Mouse (Mus musculus): ENCODE measurements around the gene She. TPM values are rescaled to one million over a fixed set of nuclear protein-coding genes. Genes with fewer than 3 reads are reported as not detected.
"Not testable (repeated sequence)": the region's sequence is repeated elsewhere in the genome, so short reads cannot be mapped to it uniquely, and the experiment has no call there.

Gene She
- polyA plus RNA-seq, 1 experiment from 2014 or later = 4.2 TPM

DNA sequence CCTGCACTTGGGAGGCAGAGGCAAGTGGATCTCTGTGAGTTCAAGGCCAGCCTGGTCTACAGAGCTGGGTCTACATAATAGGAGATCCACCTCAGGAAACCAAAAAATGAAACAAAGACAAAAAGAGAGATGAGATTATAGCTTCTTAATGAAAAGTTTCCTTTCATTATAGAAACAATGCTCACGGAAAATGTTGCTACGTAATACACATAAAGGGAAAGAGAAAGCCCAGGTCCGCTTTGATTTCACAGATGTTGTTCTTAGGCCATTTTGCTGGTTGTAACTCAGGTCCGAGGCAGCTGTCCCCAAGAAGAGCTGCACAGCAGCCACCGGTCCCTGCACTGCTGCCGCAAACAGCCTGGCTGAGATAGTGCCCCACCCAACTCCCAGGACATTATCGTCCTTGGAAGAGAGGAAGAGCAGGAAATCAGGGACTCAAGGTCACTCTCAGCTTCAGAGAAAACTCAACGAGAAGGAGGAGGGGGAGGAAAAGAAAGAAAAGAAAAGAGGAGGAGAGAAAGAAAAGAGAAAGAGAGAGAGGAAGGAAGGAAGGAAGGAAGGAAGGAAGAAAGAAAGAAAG is 31.1 kb downstream of the She start:
- H3K36me3 ChIP-seq (ENCODE audit: control insufficient read depth, insufficient read depth, low read length) = no peaks in the 10 kb centered on the region
- no peak for ATAC-seq (replicated peaks; ENCODE audit: low FRiP score, low TSS enrichment, low read depth)
- WGBS = 70% methylated on average over 8 of the region's 8 CpGs

GRCm38 (mm10) chr3:89863276-89863675 is 32.1 kb downstream of the She start:
- not testable (repeated sequence) for DNase-seq (ENCODE audit: low spot score)
- WGBS = 84% methylated on average over 3 of the region's 3 CpGs

More for the DNA sequence above, 31.1 kb downstream of the She start:
- H3K9ac ChIP-seq (ENCODE audit: low read length) = no peak overlapping the region
- H3K4me1 ChIP-seq (replicated peaks; ENCODE audit: control insufficient read depth, insufficient read depth, low read length) = peaks cover 14% of the 10 kb centered on the region; the same call in 1 of the 2 replicates
- DNase-seq (ENCODE audit: low spot score) = no peak
- no peak overlapping the region for H3K4me2 ChIP-seq (ENCODE audit: low read length)
- peaks cover 3% of the 10 kb centered on the region; the same call in 1 of the 2 replicates for H3K9me3 ChIP-seq (ENCODE audit: control insufficient read depth, low read length)
- no peak overlapping the region for H3K27ac ChIP-seq (ENCODE audit: low read depth)
- H3K4me3 ChIP-seq (ENCODE audit: low read depth, low read length) = no peak overlapping the region
- H3K27me3 ChIP-seq (replicated peaks; ENCODE audit: control insufficient read depth, insufficient read depth, low read length) = no peaks in the 10 kb centered on the region

GRCm38 (mm10) chr3:89863716-89864509 is 32.7 kb downstream of the She start:
- WGBS = 78% methylated on average over 9 of the region's 9 CpGs
- H3K27ac ChIP-seq (ENCODE audit: low read depth) = no peak overlapping the region
- DNase-seq (ENCODE audit: low spot score) = no peak

More at GRCm38 (mm10) chr3:89863276-89863675, 32.1 kb downstream of the She start:
- not testable (repeated sequence) for H3K4me2 ChIP-seq (ENCODE audit: low read length); H3K27ac ChIP-seq (ENCODE audit: low read depth); H3K36me3 ChIP-seq (ENCODE audit: control insufficient read depth, insufficient read depth, low read length); H3K9me3 ChIP-seq (ENCODE audit: control insufficient read depth, low read length); H3K27me3 ChIP-seq (replicated peaks; ENCODE audit: control insufficient read depth, insufficient read depth, low read length); H3K4me3 ChIP-seq (ENCODE audit: low read depth, low read length); H3K9ac ChIP-seq (ENCODE audit: low read length); ATAC-seq (replicated peaks; ENCODE audit: low FRiP score, low TSS enrichment, low read depth)
- H3K4me1 ChIP-seq (replicated peaks; ENCODE audit: control insufficient read depth, insufficient read depth, low read length) = peaks cover 15% of the 10 kb centered on the region

DNA sequence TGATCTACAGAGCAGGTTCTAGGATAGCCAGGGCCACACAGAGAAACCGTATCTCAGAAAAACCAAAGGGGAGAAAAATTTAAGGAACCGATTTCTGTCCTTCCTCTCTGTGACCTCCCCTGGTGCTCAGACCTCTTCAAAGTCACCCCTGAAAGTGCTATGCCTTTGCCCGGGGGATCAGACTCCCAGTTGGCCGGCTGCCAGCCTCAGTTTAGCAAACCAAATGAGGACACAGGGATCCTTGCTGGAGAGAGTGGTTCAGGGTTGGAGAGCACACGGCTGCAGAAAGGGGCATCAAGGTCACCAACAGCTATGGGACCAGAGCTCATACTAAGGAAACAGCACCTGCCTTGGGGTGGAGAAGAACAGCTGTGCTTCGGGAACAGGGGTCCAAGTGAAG is 33.9 kb downstream of the She start:
- Histone ChIP-seq H3K27ac (ENCODE audit: low read depth) (no peak overlapping the region), H3K4me2 (ENCODE audit: low read length) (no peak overlapping the region), H3K4me3 (ENCODE audit: low read depth, low read length) (no peak overlapping the region), H3K36me3 (ENCODE audit: control insufficient read depth, insufficient read depth, low read length) (no peaks in the 10 kb centered on the region), H3K9me3 (ENCODE audit: control insufficient read depth, low read length) (no peaks in the 10 kb centered on the region), H3K4me1 (replicated peaks; ENCODE audit: control insufficient read depth, insufficient read depth, low read length) (peaks cover 28% of the 10 kb centered on the region), H3K27me3 (replicated peaks; ENCODE audit: control insufficient read depth, insufficient read depth, low read length) (no peaks in the 10 kb centered on the region), H3K9ac (ENCODE audit: low read length) (no peak overlapping the region)
- no peak for DNase-seq (ENCODE audit: low spot score)
- ATAC-seq (replicated peaks; ENCODE audit: low FRiP score, low TSS enrichment, low read depth) = no peak
- WGBS = 69% methylated on average over 6 of the region's 6 CpGs

More at GRCm38 (mm10) chr3:89863716-89864509, 32.7 kb downstream of the She start:
- H3K4me1 ChIP-seq (replicated peaks; ENCODE audit: control insufficient read depth, insufficient read depth, low read length) = peaks cover 21% of the 10 kb centered on the region
- H3K9ac ChIP-seq (ENCODE audit: low read length) = no peak overlapping the region
- no peaks in the 10 kb centered on the region for H3K9me3 ChIP-seq (ENCODE audit: control insufficient read depth, low read length)
- H3K4me2 ChIP-seq (ENCODE audit: low read length) = no peak overlapping the region
- H3K27me3 ChIP-seq (replicated peaks; ENCODE audit: control insufficient read depth, insufficient read depth, low read length) = no peaks in the 10 kb centered on the region
- no peak for ATAC-seq (replicated peaks; ENCODE audit: low FRiP score, low TSS enrichment, low read depth)
- no peaks in the 10 kb centered on the region for H3K36me3 ChIP-seq (ENCODE audit: control insufficient read depth, insufficient read depth, low read length)
- no peak overlapping the region for H3K4me3 ChIP-seq (ENCODE audit: low read depth, low read length)

- WGBS = 67% methylated on average over 4 of the region's 4 CpGs
- no peak overlapping the region for H3K9ac ChIP-seq (ENCODE audit: low read length)
- H3K4me2 ChIP-seq (ENCODE audit: low read length) = no peak overlapping the region
- H3K36me3 ChIP-seq (ENCODE audit: control insufficient read depth, insufficient read depth, low read length) = no peaks in the 10 kb centered on the region
- H3K9me3 ChIP-seq (ENCODE audit: control insufficient read depth, low read length) = no peaks in the 10 kb centered on the region
- no peak for ATAC-seq (replicated peaks; ENCODE audit: low FRiP score, low TSS enrichment, low read depth)
- DNase-seq (ENCODE audit: low spot score) = no peak
- H3K27me3 ChIP-seq (replicated peaks; ENCODE audit: control insufficient read depth, insufficient read depth, low read length) = no peaks in the 10 kb centered on the region
- H3K4me3 ChIP-seq (ENCODE audit: low read depth, low read length) = no peak overlapping the region
- H3K27ac ChIP-seq (ENCODE audit: low read depth) = no peak overlapping the region
- peaks cover 35% of the 10 kb centered on the region for H3K4me1 ChIP-seq (replicated peaks; ENCODE audit: control insufficient read depth, insufficient read depth, low read length)
Observed at GRCm38 (mm10) chr3:89865764-89866163, 34.6 kb downstream of the She start.

GRCm38 (mm10) chr3:89867651-89868050 is 36.5 kb downstream of the She start:
- ATAC-seq (replicated peaks; ENCODE audit: low FRiP score, low TSS enrichment, low read depth) = no peak
- Histone ChIP-seq H3K27me3 (replicated peaks; ENCODE audit: control insufficient read depth, insufficient read depth, low read length) (no peaks in the 10 kb centered on the region), H3K27ac (ENCODE audit: low read depth) (0 out of 2 replicates have a peak overlapping the region, but pooled peaks have one; percentile 27), H3K4me3 (ENCODE audit: low read depth, low read length) (no peak overlapping the region), H3K4me1 (replicated peaks; ENCODE audit: control insufficient read depth, insufficient read depth, low read length) (peaks cover 41% of the 10 kb centered on the region), H3K4me2 (ENCODE audit: low read length) (no peak overlapping the region), H3K36me3 (ENCODE audit: control insufficient read depth, insufficient read depth, low read length) (no peaks in the 10 kb centered on the region), H3K9ac (ENCODE audit: low read length) (no peak overlapping the region), H3K9me3 (ENCODE audit: control insufficient read depth, low read length) (no peaks in the 10 kb centered on the region)
- DNase-seq (ENCODE audit: low spot score) = no peak
- 45% methylated on average over 3 of the region's 4 CpGs for WGBS

DNA sequence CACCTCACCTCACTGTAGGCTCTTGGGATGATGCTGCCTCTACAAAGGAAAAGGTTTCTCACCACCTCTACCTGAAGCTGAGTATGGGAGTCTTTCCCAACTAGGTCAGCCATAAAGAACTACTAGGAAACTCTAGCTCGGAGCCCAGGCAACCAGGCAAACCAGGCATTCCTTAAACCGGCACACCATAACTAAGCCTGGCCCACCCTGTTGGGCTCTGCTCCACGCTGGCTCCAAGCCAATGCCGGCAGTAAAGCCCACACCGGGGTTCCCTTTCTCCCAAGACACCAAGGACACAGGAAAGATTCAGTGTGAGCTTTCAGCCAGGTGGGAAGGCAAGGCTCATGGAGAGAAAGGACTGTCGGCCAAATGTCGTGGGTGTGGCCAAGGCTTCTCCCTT is 37.2 kb downstream of the She start:
- Histone ChIP-seq H3K4me3 (ENCODE audit: low read depth, low read length) (no peak overlapping the region), H3K36me3 (ENCODE audit: control insufficient read depth, insufficient read depth, low read length) (no peaks in the 10 kb centered on the region), H3K27ac (ENCODE audit: low read depth) (no peak overlapping the region; the same call in 1 of the 2 replicates), H3K4me2 (ENCODE audit: low read length) (0 out of 2 replicates have a peak overlapping the region, but pooled peaks have one; percentile 13), H3K4me1 (replicated peaks; ENCODE audit: control insufficient read depth, insufficient read depth, low read length) (peaks cover 41% of the 10 kb centered on the region), H3K9me3 (ENCODE audit: control insufficient read depth, low read length) (no peaks in the 10 kb centered on the region), H3K27me3 (replicated peaks; ENCODE audit: control insufficient read depth, insufficient read depth, low read length) (no peaks in the 10 kb centered on the region), H3K9ac (ENCODE audit: low read length) (no peak overlapping the region)
- DNase-seq (ENCODE audit: low spot score) (peak; percentile 70), ATAC-seq (replicated peaks; ENCODE audit: low FRiP score, low TSS enrichment, low read depth) (no peak)
- 11% methylated on average over 7 of the region's 7 CpGs for whole genome bisulfite sequencing

DNA sequence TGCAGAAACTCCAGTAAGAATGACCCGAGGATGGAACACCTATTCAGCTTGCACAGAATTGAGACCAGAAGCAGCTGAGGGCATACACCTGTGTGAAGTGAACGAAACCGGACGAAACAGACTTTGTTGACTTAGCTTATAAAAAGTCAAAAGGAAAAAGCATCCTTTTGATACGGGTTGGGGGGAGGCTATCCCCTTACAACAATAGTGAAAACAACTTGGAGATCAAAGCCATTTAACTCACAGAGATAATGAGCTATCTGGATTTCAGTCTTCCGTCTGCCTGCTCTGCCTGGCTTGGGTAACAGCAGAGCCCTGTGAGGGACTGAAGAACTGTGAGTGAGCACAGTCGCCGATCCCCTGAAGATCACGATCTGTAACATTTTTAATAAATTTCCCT is 37.8 kb downstream of the She start:
- ATAC-seq (replicated peaks; ENCODE audit: low FRiP score, low TSS enrichment, low read depth) (no peak), DNase-seq (ENCODE audit: low spot score) (no peak)
- Histone ChIP-seq H3K36me3 (ENCODE audit: control insufficient read depth, insufficient read depth, low read length) (no peaks in the 10 kb centered on the region), H3K9ac (ENCODE audit: low read length) (no peak overlapping the region), H3K27me3 (replicated peaks; ENCODE audit: control insufficient read depth, insufficient read depth, low read length) (no peaks in the 10 kb centered on the region), H3K9me3 (ENCODE audit: control insufficient read depth, low read length) (no peaks in the 10 kb centered on the region), H3K4me1 (replicated peaks; ENCODE audit: control insufficient read depth, insufficient read depth, low read length) (peaks cover 41% of the 10 kb centered on the region), H3K4me2 (ENCODE audit: low read length) (no peak overlapping the region), H3K27ac (ENCODE audit: low read depth) (peak overlapping the region; percentile 84; the same call in 1 of the 2 replicates), H3K4me3 (ENCODE audit: low read depth, low read length) (no peak overlapping the region)
- 64% methylated on average over 9 of the region's 9 CpGs for WGBS

Data from intestine, embryonic 14.5 days (tissue).